Mouse (Mus musculus) CH12.LX (cell line): ENCODE data around the gene Rnase4.

Experiments used
- BHLHE40 ChIP-seq: IDR thresholded peaks from 2 replicates; pipeline ENCODE4 v1.6.1; 2011; ENCODE audit warnings: mild to moderate bottlenecking, low read depth, low read length, improper control_type of control experiment
- CTCF ChIP-seq, 2 experiments: IDR thresholded peaks in 1 of 2; conservative IDR thresholded peaks in 1 of 2; 2 replicates each; pipeline ENCODE4 v1.5.1; 2011 to 2012; ENCODE audit warnings: low read depth in 2 of 2, low read length in 2 of 2, improper control_type of control experiment in 1 of 2, inconsistent platforms in 1 of 2, mild to moderate bottlenecking in 1 of 2, moderate library complexity in 1 of 2
- EP300 ChIP-seq: IDR thresholded peaks from 2 replicates; pipeline ENCODE4 v1.6.1; 2011; ENCODE audit warnings: low read length, improper control_type of control experiment
- JUN ChIP-seq: IDR thresholded peaks from 2 replicates; pipeline ENCODE4 v1.6.1; 2011; ENCODE audit warnings: low read depth, mild to moderate bottlenecking, low read length, improper control_type of control experiment, moderate library complexity; ENCODE audit not compliant: insufficient read depth
- JUND ChIP-seq: conservative IDR thresholded peaks from 2 replicates; pipeline ENCODE4 v1.6.1; 2011; ENCODE audit warnings: low read depth, low read length, improper control_type of control experiment
- POLR2AphosphoS2 ChIP-seq: IDR thresholded peaks from 2 replicates; pipeline ENCODE4 v1.6.1; 2011; ENCODE audit warnings: low read depth, low read length, improper control_type of control experiment
- SIN3A ChIP-seq: IDR thresholded peaks from 2 replicates; pipeline ENCODE4 v1.6.1; 2012; ENCODE audit warnings: low read length, improper control_type of control experiment, inconsistent platforms
- ZC3H11A ChIP-seq: IDR thresholded peaks from 2 replicates; pipeline ENCODE4 v1.6.1; 2012; ENCODE audit warnings: low read depth, mild to moderate bottlenecking, inconsistent platforms, low read length, improper control_type of control experiment
- ZKSCAN1 ChIP-seq: IDR thresholded peaks from 2 replicates; pipeline ENCODE4 v1.6.1; 2012; ENCODE audit warnings: low read depth, inconsistent platforms, low read length, improper control_type of control experiment, borderline replicate concordance

GRCm38 (mm10) chr14:51082599-51083581, 8.0 kb upstream of the Rnase4 start:
- no peak for TF ChIP-seq ZC3H11A
- no peak for TF ChIP-seq ZKSCAN1
- no peak for TF ChIP-seq CTCF (conservative IDR thresholded peaks at IDR 0.05 in 1 of 2, IDR thresholded peaks at IDR 0.05 in 1 of 2; ENCODE audit: low read depth in 2 of 2, low read length in 2 of 2)
- TF ChIP-seq JUND = no peak
- no peak for TF ChIP-seq POLR2AphosphoS2
- peak; percentile 86 for TF ChIP-seq EP300
- peak; percentile 60; the same call in 1 of the 2 replicates for TF ChIP-seq BHLHE40
- TF ChIP-seq JUN = no peak
- TF ChIP-seq SIN3A = no peak; the same call in none of the 2 replicates
